Mouse (Mus musculus) bone marrow, adult 2 months (tissue): ENCODE results near the gene Nradd.

Experiments used
- CTCF ChIP-seq: fragments of 200-500 bp; IDR thresholded peaks from 2 replicates; pipeline ENCODE4 v1.5.1; 2011; ENCODE audit warnings: low read length, control low read depth; ENCODE audit not compliant: control insufficient read depth, insufficient read depth
- POLR2A ChIP-seq: fragments of 200-500 bp; IDR thresholded peaks from 2 replicates; pipeline ENCODE4 v1.6.1; 2011; ENCODE audit warnings: low read depth, mild to moderate bottlenecking, control low read depth, low read length, borderline replicate concordance; ENCODE audit not compliant: control insufficient read depth

DNA sequence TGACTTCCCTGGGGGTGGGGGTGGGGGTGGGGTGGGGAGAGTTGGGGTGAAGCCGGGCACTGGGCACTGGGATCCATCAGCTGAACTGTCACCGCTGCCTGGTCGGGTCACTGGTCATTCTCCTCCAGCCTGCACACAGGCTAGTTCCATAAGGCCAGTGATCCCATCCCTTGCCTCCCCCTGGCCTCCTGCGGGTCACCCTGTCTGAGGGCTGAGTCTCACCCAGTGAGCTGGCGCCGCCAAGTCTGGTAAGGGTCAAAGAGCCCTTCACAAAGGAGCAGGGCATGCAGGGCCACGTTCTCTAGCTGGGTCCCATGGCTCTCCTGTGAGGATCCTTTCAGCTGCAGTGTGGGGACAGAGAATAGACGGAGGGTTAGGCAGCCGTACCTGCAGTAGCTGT, 19.5 kb upstream of the Nradd start:
- no peak for TF ChIP-seq CTCF
- no peak for TF ChIP-seq POLR2A
